Mouse (Mus musculus) liver (tissue): ENCODE measurements at regions not wholly inside any gene's neighbourhood (a gene's known extent, or its start where the extent isn't known, plus 50 kb on each side); places are given as distances from the start of the nearest gene placed in this dataset.
A peak's percentile ranks its signal among the peaks of the same experiment; 100 is the strongest.

Experiments
- DNase-seq: peaks from one replicate; pipeline ENCODE4 v3.0.0-alpha.2; 2020; ENCODE audit warnings: mixed read lengths

GRCm38 (mm10) chr2:167878255-167878865, 53.5 kb upstream of the Ptpn1 start:
- no peak for DNase-seq

- DNase-seq = no peak
These were observed 54.5 kb upstream of the Ptpn1 start for GRCm38 (mm10) chr2:167877254-167877870.

GRCm38 (mm10) chr2:167872507-167872906, 59.4 kb upstream of the Ptpn1 start:
- no peak for DNase-seq

GRCm38 (mm10) chr2:167870153-167870552, 61.7 kb upstream of the Ptpn1 start:
- no peak for DNase-seq

GRCm38 (mm10) chr2:167866751-167867150, 65.1 kb upstream of the Ptpn1 start:
- DNase-seq = peak; percentile 69

- DNase-seq = no peak
These were observed 66.3 kb upstream of the Ptpn1 start for GRCm38 (mm10) chr2:167865525-167865924.

GRCm38 (mm10) chr2:167864672-167865071, 67.2 kb upstream of the Ptpn1 start:
- DNase-seq = no peak

- DNase-seq = no peak
These were observed 67.6 kb upstream of the Ptpn1 start for GRCm38 (mm10) chr2:167864228-167864627.

- DNase-seq = no peak
These were observed 68.2 kb upstream of the Ptpn1 start for GRCm38 (mm10) chr2:167863616-167864015.

- no peak for DNase-seq
These were observed 70.7 kb upstream of the Ptpn1 start for GRCm38 (mm10) chr2:167861178-167861520.

- DNase-seq = peak; percentile 32
These were observed 71.2 kb upstream of the Ptpn1 start for GRCm38 (mm10) chr2:167860457-167861177.

GRCm38 (mm10) chr2:167859575-167859974, 72.3 kb upstream of the Ptpn1 start:
- DNase-seq = no peak

- DNase-seq = no peak
These were observed 73.5 kb upstream of the Ptpn1 start for GRCm38 (mm10) chr2:167858346-167858745.

GRCm38 (mm10) chr2:167857911-167858310, 73.9 kb upstream of the Ptpn1 start:
- no peak for DNase-seq

GRCm38 (mm10) chr2:167856920-167857475, 74.9 kb upstream of the Ptpn1 start:
- DNase-seq = no peak

- DNase-seq = no peak
These were observed 75.8 kb upstream of the Ptpn1 start for GRCm38 (mm10) chr2:167856020-167856419.

GRCm38 (mm10) chr2:167854060-167854459, 77.8 kb upstream of the Ptpn1 start:
- no peak for DNase-seq

- DNase-seq = no peak
These were observed 78.4 kb upstream of the Ptpn1 start for GRCm38 (mm10) chr2:167853411-167853821.

GRCm38 (mm10) chr2:167852582-167852981, 79.3 kb upstream of the Ptpn1 start:
- DNase-seq = no peak

- DNase-seq = peak; percentile 37
These were observed 80.5 kb upstream of the Ptpn1 start for GRCm38 (mm10) chr2:167851216-167851896.

GRCm38 (mm10) chr2:167849999-167850552, 81.8 kb upstream of the Ptpn1 start:
- no peak for DNase-seq

GRCm38 (mm10) chr2:167848468-167849440, 83.1 kb upstream of the Ptpn1 start:
- DNase-seq = no peak
